Mouse (Mus musculus) midbrain, embryonic 16.5 days (tissue): ENCODE results near the gene Nufip2. TPM values are rescaled to one million over a fixed set of nuclear protein-coding genes. Genes with fewer than 3 reads are reported as not detected.

ENCODE experiments used
- polyA plus RNA-seq: library from polyadenylated mRNA; unstranded; fragments of >200 nt; fragmentation: Nextera tagmentation; extraction: Ambion mirVana; gene quantifications from 2 replicates; pipeline ENCODE4 v1.2.1, GENCODE M21; 2015

The Nufip2 gene
- polyA plus RNA-seq, 1 experiment from 2014 or later = 3.2 TPM

Other genes with a start within 250 kb of the Nufip2 start
- gene Coro6, start 223.7 kb upstream of the Nufip2 start, polyA plus RNA-seq = 0.19 and 0.39 TPM in 2 replicates
- 31.9 and 33.7 TPM in 2 replicates for gene Ankrd13b, start 196.5 kb upstream of the Nufip2 start, polyA plus RNA-seq
- gene Git1, start 192.6 kb upstream of the Nufip2 start, polyA plus RNA-seq = 15.9 and 17.3 TPM in 2 replicates
- gene Abhd15, start 171.0 kb upstream of the Nufip2 start, polyA plus RNA-seq = 2.4 and 3.1 TPM in 2 replicates
- 10.5 and 12.6 TPM in 2 replicates for gene Trp53i13, start 170.2 kb upstream of the Nufip2 start, polyA plus RNA-seq
- gene Gm10392, start 167.0 kb upstream of the Nufip2 start, polyA plus RNA-seq = not detected in 2 replicates
- 25.3 and 25.4 TPM in 2 replicates for gene Taok1, start 78.3 kb upstream of the Nufip2 start, polyA plus RNA-seq
- gene Cryba1, start 39.1 kb downstream of the Nufip2 start, polyA plus RNA-seq = 0.24 and 0.47 TPM in 2 replicates
- 46.8 and 55.4 TPM in 2 replicates for gene Myo18a, start 77.1 kb downstream of the Nufip2 start, polyA plus RNA-seq
- 2.0 and 2.5 TPM in 2 replicates for gene Gm10277, start 101.6 kb downstream of the Nufip2 start, polyA plus RNA-seq
- 6.0 and 7.5 TPM in 2 replicates for gene Pipox, start 207.9 kb downstream of the Nufip2 start, polyA plus RNA-seq
- gene Sez6, start 244.6 kb downstream of the Nufip2 start, polyA plus RNA-seq = 140 and 146 TPM in 2 replicates